Mouse (Mus musculus) MEL (cell line): ENCODE data around the gene Rnf185. TPM values are rescaled to one million over a fixed set of nuclear protein-coding genes. Genes with fewer than 3 reads are reported as not detected.
A peak's percentile ranks its signal among the peaks of the same experiment; 100 is the strongest.

ENCODE experiments used
- DNase-seq: peaks from one replicate; pipeline ENCODE4 v3.0.0; 2011; ENCODE audit warnings: low read depth, low spot score
- H3K27ac ChIP-seq: 2 replicates; pipeline ENCODE4 v1.5.1; 2012; ENCODE audit warnings: low read depth, mild to moderate bottlenecking, control low read depth, low read length, moderate library complexity; ENCODE audit not compliant: control insufficient read depth
- H3K27me3 ChIP-seq, 2 experiments: fragments of 150-350 bp in 1 of 2; sonication (generic) in 1 of 2; 2 replicates each; pipeline ENCODE4 v1.6.1; 2012; ENCODE audit warnings: low read length in 2 of 2, mild to moderate bottlenecking in 2 of 2, improper control_type of control experiment in 1 of 2, moderate library complexity in 1 of 2; ENCODE audit not compliant: insufficient read depth in 2 of 2, control insufficient read depth in 1 of 2
- H3K36me3 ChIP-seq, 2 experiments: 2 replicates each; pipeline ENCODE4 v1.6.1; 2012 to 2014; ENCODE audit warnings: low read length in 2 of 2, improper control_type of control experiment in 1 of 2, inconsistent platforms in 1 of 2, mild to moderate bottlenecking in 1 of 2; ENCODE audit not compliant: insufficient read depth in 2 of 2, control insufficient read depth in 1 of 2
- H3K4me1 ChIP-seq, 2 experiments: fragments of 150-350 bp in 1 of 2; sonication (generic) in 1 of 2; 2 replicates each; pipeline ENCODE4 v1.6.1; 2012; ENCODE audit warnings: low read length in 2 of 2, improper control_type of control experiment in 1 of 2, mild to moderate bottlenecking in 1 of 2; ENCODE audit not compliant: insufficient read depth in 2 of 2, control insufficient read depth in 1 of 2
- H3K4me3 ChIP-seq, 2 experiments: fragments of 150-350 bp in 1 of 2; sonication (generic) in 1 of 2; 2 replicates each; pipeline ENCODE4 v1.5.1; 2012; ENCODE audit warnings: low read depth in 2 of 2, low read length in 2 of 2, mild to moderate bottlenecking in 2 of 2, moderate library complexity in 2 of 2, control low read depth in 1 of 2, improper control_type of control experiment in 1 of 2; ENCODE audit not compliant: control insufficient read depth in 1 of 2, insufficient read depth in 1 of 2
- H3K79me2 ChIP-seq: 2 replicates; pipeline ENCODE4 v1.6.1; 2012; ENCODE audit warnings: mild to moderate bottlenecking, low read length, moderate library complexity; ENCODE audit not compliant: control insufficient read depth, poor library complexity, insufficient read depth
- H3K9ac ChIP-seq: 2 replicates; pipeline ENCODE4 v1.6.1; 2012; ENCODE audit warnings: low read depth, mild to moderate bottlenecking, control low read depth, low read length, moderate library complexity; ENCODE audit not compliant: control insufficient read depth, poor library complexity, severe bottlenecking
- H3K9me3 ChIP-seq: fragments of 150-350 bp; sonication (generic); replicated peaks from 2 replicates; pipeline ENCODE4 v1.6.1; 2012; ENCODE audit warnings: mild to moderate bottlenecking, low read length, improper control_type of control experiment, moderate library complexity; ENCODE audit not compliant: insufficient read depth
- E2F4 ChIP-seq: IDR thresholded peaks from 2 replicates; pipeline ENCODE4 v1.6.1; 2011; ENCODE audit warnings: low read depth, low read length, improper control_type of control experiment, borderline replicate concordance
- EP300 ChIP-seq, 2 experiments: IDR thresholded peaks; 2 replicates each; pipeline ENCODE4 v1.6.1; 2011; ENCODE audit warnings: improper control_type of control experiment in 2 of 2, low read length in 2 of 2, low read depth in 1 of 2, mild to moderate bottlenecking in 1 of 2
- GATA1 ChIP-seq: IDR thresholded peaks from 2 replicates; pipeline ENCODE4 v1.6.1; 2011; ENCODE audit warnings: low read depth, low read length, improper control_type of control experiment
- HCFC1 ChIP-seq: IDR thresholded peaks from 2 replicates; pipeline ENCODE4 v1.6.1; 2012; ENCODE audit warnings: low read depth, mild to moderate bottlenecking, inconsistent platforms, low read length, improper control_type of control experiment, moderate library complexity
- JUND ChIP-seq: IDR thresholded peaks from 2 replicates; pipeline ENCODE4 v1.6.1; 2011; ENCODE audit warnings: low read depth, mild to moderate bottlenecking, improper control_type of control experiment, low read length
- MAFK ChIP-seq: IDR thresholded peaks from 2 replicates; pipeline ENCODE4 v1.6.1; 2011; ENCODE audit warnings: low read depth, mild to moderate bottlenecking, low read length, improper control_type of control experiment, borderline replicate concordance
- MEF2A ChIP-seq: IDR thresholded peaks from 2 replicates; pipeline ENCODE4 v1.6.1; 2014; ENCODE audit warnings: low read depth, mild to moderate bottlenecking, inconsistent platforms, low read length, improper control_type of control experiment; ENCODE audit not compliant: poor library complexity, insufficient replicate concordance, severe bottlenecking; ENCODE audit errors: extremely low read depth
- NELFE ChIP-seq: IDR thresholded peaks from 2 replicates; pipeline ENCODE4 v1.6.1; 2011; ENCODE audit warnings: low read depth, low read length, improper control_type of control experiment
- NRF1 ChIP-seq: IDR thresholded peaks from 2 replicates; pipeline ENCODE4 v1.6.1; 2014; ENCODE audit warnings: low read depth, mild to moderate bottlenecking, inconsistent platforms, low read length, improper control_type of control experiment, moderate library complexity; ENCODE audit not compliant: poor library complexity, insufficient read depth, severe bottlenecking
- POLR2AphosphoS2 ChIP-seq: IDR thresholded peaks from 2 replicates; pipeline ENCODE4 v1.6.1; 2011; ENCODE audit warnings: low read length, improper control_type of control experiment
- POLR2AphosphoS5 ChIP-seq: IDR thresholded peaks from 2 replicates; pipeline ENCODE4 v1.6.1; 2012; ENCODE audit warnings: low read depth, borderline replicate concordance, mild to moderate bottlenecking, inconsistent platforms, low read length, moderate library complexity, mixed read lengths
- RCOR1 ChIP-seq: IDR thresholded peaks from 2 replicates; pipeline ENCODE4 v1.6.1; 2012; ENCODE audit warnings: low read depth, mild to moderate bottlenecking, inconsistent platforms, low read length, improper control_type of control experiment
- SIN3A ChIP-seq: IDR thresholded peaks from 2 replicates; pipeline ENCODE4 v1.6.1; 2012; ENCODE audit warnings: low read length, improper control_type of control experiment, inconsistent platforms
- SMC3 ChIP-seq: IDR thresholded peaks from 2 replicates; pipeline ENCODE4 v1.6.1; 2011; ENCODE audit warnings: low read depth, low read length, improper control_type of control experiment
- TAL1 ChIP-seq: IDR thresholded peaks from 2 replicates; pipeline ENCODE4 v1.6.1; 2012; ENCODE audit warnings: mild to moderate bottlenecking, inconsistent platforms, low read length, moderate library complexity, mixed read lengths
- TBP ChIP-seq: IDR thresholded peaks from 2 replicates; pipeline ENCODE4 v1.8.0; 2011; ENCODE audit warnings: low read depth, low read length, improper control_type of control experiment
- ZKSCAN1 ChIP-seq: IDR thresholded peaks from 2 replicates; pipeline ENCODE4 v1.6.1; 2012; ENCODE audit warnings: low read depth, mild to moderate bottlenecking, inconsistent platforms, low read length, improper control_type of control experiment, moderate library complexity
- ZMIZ1 ChIP-seq: IDR thresholded peaks from 2 replicates; pipeline ENCODE4 v1.6.1; 2012; ENCODE audit warnings: low read depth, mild to moderate bottlenecking, inconsistent platforms, low read length, improper control_type of control experiment, moderate library complexity
- ZNF384 ChIP-seq: IDR thresholded peaks from 2 replicates; pipeline ENCODE4 v1.6.1; 2012; ENCODE audit warnings: low read depth, mild to moderate bottlenecking, inconsistent platforms, low read length, improper control_type of control experiment
- polyA plus RNA-seq, 2 experiments: library from polyadenylated mRNA; stranded (reverse) in 1 of 2; unstranded in 1 of 2; fragments of >175 nt in 1 of 2; fragments of >200 nt in 1 of 2; gene quantifications; 2 replicates each; pipeline versions ENCODE4 v1.2.1 to v1.2.4; 2012; ENCODE audit warnings: low replicate concordance in 2 of 2, low read depth in 1 of 2; ENCODE audit not compliant: insufficient read length in 2 of 2, insufficient read depth in 1 of 2, missing spikeins in 1 of 2
- total RNA-seq: library from RNA; depleted of rRNA; stranded (reverse); fragments of 300-350 nt; gene quantifications from 2 replicates; pipeline ENCODE4 v1.2.3, GENCODE M21; 2012

Gene Rnf185
- total and polyA plus RNA-seq, 3 experiments, result 9.9 to 13.8 TPM; not detected in 1

- peak; percentile 84 for TF ChIP-seq SMC3
- no peak for TF ChIP-seq SIN3A
- no peak for TF ChIP-seq GATA1
- no peak for TF ChIP-seq TAL1
- TF ChIP-seq POLR2AphosphoS5, result no peak
- 0 out of 2 replicates have a peak, but pooled peaks have one; percentile 25 for TF ChIP-seq ZNF384
- no peak for TF ChIP-seq ZKSCAN1
- no peak for TF ChIP-seq NRF1
- no peak for TF ChIP-seq MEF2A
Observed at GRCm38 (mm10) chr11:3456354-3456753, 4.2 kb upstream of the Rnf185 start (continued).

GRCm38 (mm10) chr11:3454506-3454905, 2.3 kb upstream of the Rnf185 start:
- Histone ChIP-seq H3K9ac (no peak overlapping the region), H3K4me1 (peaks cover 6 to 12% of the 10 kb centered on the region in 2 experiments)
- no peak for TF ChIP-seq ZMIZ1
- TF ChIP-seq NELFE, result no peak
- no peak for TF ChIP-seq POLR2AphosphoS2
- no peak for TF ChIP-seq E2F4
- no peak for TF ChIP-seq HCFC1
- TF ChIP-seq SIN3A, result no peak
- TF ChIP-seq JUND, result no peak
- no peak for TF ChIP-seq TBP
- TF ChIP-seq ZNF384, result no peak
- TF ChIP-seq EP300 (IDR thresholded peaks at IDR 0.05; ENCODE audit: low read depth in 1 of 2, low read length in 2 of 2), result no peak
- no peak for TF ChIP-seq MAFK
- TF ChIP-seq RCOR1, result no peak
- TF ChIP-seq, all 39 proteins: peak for 0
- no peak for DNase-seq
- H3K9me3 ChIP-seq, result no peaks in the 10 kb centered on the region
- H3K4me3 ChIP-seq, result no peak overlapping the region
- peaks cover 15% of the 10 kb centered on the region for H3K79me2 ChIP-seq
- peaks cover 0 to 17% of the 10 kb centered on the region in 2 experiments; a peak in 2 of 4 replicates for H3K36me3 ChIP-seq
- H3K27me3 ChIP-seq, result no peaks in the 10 kb centered on the region
- no peak overlapping the region for H3K27ac ChIP-seq
